Mouse (Mus musculus): ENCODE data around the gene Rint1. TPM values are rescaled to one million over a fixed set of nuclear protein-coding genes. Genes with fewer than 3 reads are reported as not detected.

Rint1 gene
- total RNA-seq, 1 experiment from 2014 or later, result 23.4 TPM

DNA sequence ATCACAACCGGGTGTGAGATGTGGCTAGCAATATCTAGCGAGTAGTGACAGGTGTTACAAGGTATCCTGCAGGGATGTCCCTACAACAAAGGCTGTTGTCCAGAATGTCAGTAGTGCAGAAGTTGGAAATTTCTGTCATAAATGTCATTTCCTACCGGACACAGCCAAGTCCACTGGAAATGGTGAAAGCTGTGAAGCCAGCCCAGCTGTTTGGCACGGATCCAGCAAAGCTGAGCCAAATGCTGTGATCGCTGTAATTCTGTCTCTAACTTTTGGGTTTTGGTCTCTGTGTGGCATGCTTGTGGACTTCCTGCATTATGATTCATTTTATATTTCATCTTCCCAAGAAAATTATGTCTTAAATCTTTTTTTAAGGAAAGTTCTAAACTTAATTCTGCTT, 74.8 kb downstream of the Rint1 start:
- no peak for ATAC-seq (replicated peaks; ENCODE audit: low read depth, poor library complexity, severe bottlenecking)

- ATAC-seq (replicated peaks; ENCODE audit: low read depth, poor library complexity, severe bottlenecking), result no peak
Measured at GRCm38 (mm10) chr5:23863166-23864053, 75.9 kb downstream of the Rint1 start.

DNA sequence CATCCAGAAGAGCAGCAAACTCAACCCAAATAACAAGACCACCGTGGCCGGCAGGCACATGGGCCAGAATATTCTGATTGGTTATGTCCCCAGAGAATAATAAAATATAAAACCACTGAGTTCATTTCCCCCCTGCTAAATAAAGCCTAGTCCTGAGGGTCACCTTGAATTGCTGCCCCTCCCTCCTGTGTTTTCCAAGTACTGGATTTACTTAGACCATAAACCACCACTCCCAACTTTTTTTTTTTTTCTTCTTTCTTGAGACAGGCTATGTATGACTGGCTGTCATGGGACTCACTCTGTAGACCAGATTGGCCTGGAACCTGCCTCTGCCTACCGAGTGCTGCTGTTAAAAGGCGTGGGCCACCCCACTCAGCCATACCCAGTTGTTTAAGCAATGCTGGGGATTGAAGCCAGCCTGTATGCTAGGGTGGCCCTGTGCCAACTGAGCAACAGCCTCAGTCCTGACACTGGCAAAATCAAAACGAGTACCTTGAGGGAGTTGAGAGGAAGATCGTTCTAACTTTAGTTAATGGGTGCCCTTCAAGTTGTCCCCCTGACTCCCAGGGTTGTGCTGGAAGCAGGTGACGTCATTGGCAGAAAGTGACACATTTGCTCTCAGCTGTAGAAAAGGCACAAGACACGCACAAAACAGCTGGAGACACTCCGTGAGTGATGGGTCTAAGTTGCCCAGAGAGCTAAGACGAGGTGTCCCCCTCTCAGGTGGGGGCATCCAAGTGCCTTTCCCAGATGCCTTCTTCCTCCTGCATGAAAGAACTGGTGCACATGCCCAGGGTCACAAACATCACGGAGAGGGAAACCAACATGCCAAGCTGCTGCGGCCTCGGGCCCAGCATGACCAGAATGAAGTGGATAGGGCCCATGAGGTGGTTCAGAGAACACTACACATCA, 76.8 kb downstream of the Rint1 start:
- no peak for ATAC-seq (replicated peaks; ENCODE audit: low read depth, poor library complexity, severe bottlenecking)

- ATAC-seq (replicated peaks; ENCODE audit: low read depth, poor library complexity, severe bottlenecking), result no peak
Measured at GRCm38 (mm10) chr5:23865941-23866340, 78.4 kb downstream of the Rint1 start.

Other genes with a start within 250 kb of the Rint1 start
- 45.5 and 48.5 TPM in 2 replicates for gene Srpk2, start 103.1 kb upstream of the Rint1 start, total RNA-seq (2017)
- 58.8 and 61.9 TPM in 2 replicates for gene Pus7, start 4.0 kb upstream of the Rint1 start, total RNA-seq (2017)
- gene Tomm7, start 56.5 kb downstream of the Rint1 start, total RNA-seq (2017), result 229 and 298 TPM in 2 replicates
- 32.6 and 37.9 TPM in 2 replicates for gene Fam126a, start 243.0 kb downstream of the Rint1 start, total RNA-seq (2017)